12 mouse cellular contexts compared by ENCODE assay signal in the genomic region with DNA sequence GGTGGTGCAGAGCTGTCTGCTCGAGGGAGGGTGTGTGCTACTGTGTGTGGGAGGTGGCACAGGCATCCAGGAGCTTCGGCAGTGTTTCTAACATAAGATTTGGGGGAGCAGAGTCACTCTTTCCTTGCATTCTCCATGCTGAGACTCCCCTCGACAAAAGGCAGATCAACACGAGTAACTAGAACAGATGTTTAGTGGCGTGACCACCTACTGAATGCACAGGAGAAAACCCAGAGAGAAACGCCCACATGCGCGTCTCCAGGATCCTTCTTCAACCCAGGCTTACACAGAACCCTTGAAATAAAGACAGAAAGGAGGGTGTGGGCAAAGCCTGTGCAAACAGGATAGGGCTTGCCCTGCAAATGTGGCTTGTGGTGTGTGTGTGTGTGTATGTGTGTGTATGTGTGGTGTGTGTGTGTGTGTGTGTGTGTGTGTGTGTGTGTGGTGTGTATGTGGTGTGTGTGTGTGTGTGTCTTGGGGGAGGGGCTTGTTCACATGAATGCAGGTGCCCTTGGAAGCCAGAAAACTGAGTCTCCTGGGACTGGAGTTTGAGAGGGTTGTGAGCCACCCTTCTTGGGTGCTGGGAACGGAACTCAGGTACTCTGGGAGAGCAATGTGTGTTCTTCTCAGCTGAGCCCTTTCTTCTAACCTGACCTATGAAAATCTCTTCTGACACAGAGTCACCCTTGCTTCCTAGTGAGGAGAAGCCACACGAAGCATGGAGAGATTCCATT. TPM values are rescaled to one million over a fixed set of nuclear protein-coding genes. Genes with fewer than 3 reads are reported as not detected.
DNase-seq lines count a peak whose midpoint lies in the region; ATAC-seq and TF ChIP-seq lines count a peak whose summit lies in the region.
"Had no signal": no experiment of that assay in that cellular context is flagged by ENCODE, and none has a peak within 500 bp of the region (broad histone marks: within the 10 kb centered on the region; RNA-seq: fewer than 3 reads in every experiment).

No protein-coding gene starts in this region.

- no peak overlapping the region for H3K4me3 ChIP-seq in lung, embryonic 15.5 days
- no peak overlapping the region for H3K4me3 ChIP-seq in intestine, postnatal 0 days (ENCODE audit: low read depth, low read length)
- H3K4me3 ChIP-seq: forebrain, embryonic 12.5 days; heart, embryonic 13.5 days; intestine, embryonic 15.5 days had no signal

- no peaks in the 10 kb centered on the region for H3K27me3 ChIP-seq in lung, embryonic 15.5 days
- no peaks in the 10 kb centered on the region for H3K27me3 ChIP-seq in intestine, postnatal 0 days (replicated peaks; ENCODE audit: control insufficient read depth, insufficient read depth, low read length)
- H3K27me3 ChIP-seq: forebrain, embryonic 12.5 days; heart, embryonic 13.5 days; intestine, embryonic 15.5 days had no signal

- no peak for ATAC-seq in lung, embryonic 15.5 days (ENCODE audit: borderline replicate concordance, extremely low read depth, low FRiP score, low TSS enrichment)
- peak; percentile 64 for ATAC-seq in activated CD4-positive, CD25-positive, alpha-beta regulatory T cell, adult 4 months
- no peak for ATAC-seq in intestine, postnatal 0 days
- ATAC-seq: intestine, embryonic 15.5 days had no signal

- peaks cover 18% of the 10 kb centered on the region for H3K4me1 ChIP-seq in lung, embryonic 15.5 days
- no peaks in the 10 kb centered on the region for H3K4me1 ChIP-seq in intestine, postnatal 0 days (replicated peaks; ENCODE audit: control insufficient read depth, insufficient read depth, low read length)
- H3K4me1 ChIP-seq: intestine, embryonic 15.5 days had no signal

- H3K27ac ChIP-seq in lung, embryonic 15.5 days = 0 out of 2 replicates have a peak overlapping the region, but pooled peaks have one; percentile 15
- H3K27ac ChIP-seq in intestine, postnatal 0 days (ENCODE audit: low read depth, low read length) = no peak overlapping the region
- H3K27ac ChIP-seq: forebrain, embryonic 12.5 days; heart, embryonic 13.5 days; intestine, embryonic 15.5 days; liver, embryonic 14.5 days had no signal

- H3K9me3 ChIP-seq in lung, embryonic 15.5 days = no peaks in the 10 kb centered on the region
- no peaks in the 10 kb centered on the region for H3K9me3 ChIP-seq in intestine, postnatal 0 days (ENCODE audit: control insufficient read depth)
- H3K9me3 ChIP-seq: forebrain, embryonic 12.5 days; heart, embryonic 13.5 days; intestine, embryonic 15.5 days had no signal

- DNase-seq in lung, postnatal 36 days = no peak
- peak; percentile 80 to 87 for DNase-seq in left cerebral cortex, adult 9 months (ENCODE audit: low spot score in 2 of 2)
- peak; percentile 96 for DNase-seq in telencephalon, adult 2 months (ENCODE audit: low read depth, low spot score)
- no peak for DNase-seq in retina, embryonic 14.5 days (ENCODE audit: low spot score)
- DNase-seq in cerebellum, postnatal 36 days = no peak

- H3K4me2 ChIP-seq in lung, embryonic 15.5 days = no peak overlapping the region
- H3K4me2 ChIP-seq in intestine, postnatal 0 days (replicated peaks; ENCODE audit: low read depth) = no peak overlapping the region
- H3K4me2 ChIP-seq: forebrain, embryonic 12.5 days; heart, embryonic 13.5 days; intestine, embryonic 15.5 days had no signal

- TF ChIP-seq CTCF in intestine, postnatal 0 days (IDR thresholded peaks at IDR 0.05; ENCODE audit: low read depth) = no peak

- H3K9ac ChIP-seq in lung, embryonic 15.5 days = no peak overlapping the region
- no peak overlapping the region for H3K9ac ChIP-seq in intestine, postnatal 0 days (ENCODE audit: low read depth, low read length)
- H3K9ac ChIP-seq: forebrain, embryonic 12.5 days; heart, embryonic 13.5 days; intestine, embryonic 15.5 days; liver, embryonic 14.5 days had no signal

- no peaks in the 10 kb centered on the region for H3K36me3 ChIP-seq in lung, embryonic 15.5 days
- H3K36me3 ChIP-seq in intestine, postnatal 0 days (ENCODE audit: control insufficient read depth, insufficient read depth) = no peaks in the 10 kb centered on the region
- H3K36me3 ChIP-seq: forebrain, embryonic 12.5 days; heart, embryonic 13.5 days; intestine, embryonic 15.5 days had no signal

- 58% methylated on average over 10 of the region's 10 CpGs for WGBS in lung, embryonic 15.5 days
- 64% methylated on average over 10 of the region's 10 CpGs for WGBS in intestine, postnatal 0 days

RNA-seq across cellular contexts. Expression of a gene that starts 7.3 kb away (rescaled TPM):
- polyA plus RNA-seq in lung, embryonic 15.5 days (2015; fragmentation: Nextera tagmentation; extraction: Ambion mirVana) = not detected in 2 replicates
- polyA plus RNA-seq in activated CD4-positive, CD25-positive, alpha-beta regulatory T cell, adult 4 months (2017; shearing (Covaris generic)) = 1 to 10 TPM; 4.6 to 7.4 TPM
- polyA plus RNA-seq in intestine, postnatal 0 days (2015; fragmentation: Nextera tagmentation; extraction: Ambion mirVana) = not detected in 2 replicates
- polyA plus RNA-seq: intestine, embryonic 15.5 days; liver, embryonic 14.5 days had no signal

Comparison
In these comparisons a context has a peak if more than half of its experiments do, and no peak if none do; other contexts are left out.
1. DNase-seq: peak in left cerebral cortex, adult 9 months (2 of 2) and telencephalon, adult 2 months (single experiment); none in lung, postnatal 36 days (single experiment), retina, embryonic 14.5 days (single experiment) and cerebellum, postnatal 36 days (0 of 2).